Mouse (Mus musculus): ENCODE results near the gene Lpp. TPM values are rescaled to one million over a fixed set of nuclear protein-coding genes. Genes with fewer than 3 reads are reported as not detected.

Gene Lpp
- polyA plus RNA-seq, 1 experiment from 2014 or later, result 51.0 TPM

- H3K9me3 ChIP-seq, result no peaks in the 10 kb centered on the region
- no peaks in the 10 kb centered on the region for H3K27me3 ChIP-seq
- H3K27ac ChIP-seq, result no peak overlapping the region
- no peaks in the 10 kb centered on the region for H3K36me3 ChIP-seq
- H3K4me3 ChIP-seq, result no peak overlapping the region
- no peak overlapping the region for H3K9ac ChIP-seq
- peaks cover 16% of the 10 kb centered on the region for H3K4me1 ChIP-seq
- 72% methylated on average over 5 of the region's 5 CpGs for WGBS
- no peak overlapping the region for H3K4me2 ChIP-seq
- no peak for ATAC-seq (ENCODE audit: insufficient number of reproducible peaks, low FRiP score, low TSS enrichment, low read depth)
These were observed 115.9 kb downstream of the Lpp start for GRCm38 (mm10) chr16:24509100-24509812.

- WGBS, result 46% methylated on average over 1 of the region's 1 CpGs
- Histone ChIP-seq H3K4me3 (no peak overlapping the region), H3K9ac (no peak overlapping the region), H3K27ac (no peak overlapping the region), H3K4me1 (peaks cover 19% of the 10 kb centered on the region), H3K4me2 (no peak overlapping the region), H3K27me3 (no peaks in the 10 kb centered on the region), H3K36me3 (no peaks in the 10 kb centered on the region), H3K9me3 (no peaks in the 10 kb centered on the region)
- no peak for ATAC-seq (ENCODE audit: insufficient number of reproducible peaks, low FRiP score, low TSS enrichment, low read depth)
These were observed 116.5 kb downstream of the Lpp start for GRCm38 (mm10) chr16:24509813-24510166.

GRCm38 (mm10) chr16:24513228-24513627 is 119.9 kb downstream of the Lpp start:
- Histone ChIP-seq H3K4me2 (no peak overlapping the region), H3K4me3 (no peak overlapping the region), H3K9me3 (no peaks in the 10 kb centered on the region), H3K27me3 (no peaks in the 10 kb centered on the region), H3K9ac (no peak overlapping the region), H3K36me3 (no peaks in the 10 kb centered on the region), H3K4me1 (peaks cover 24% of the 10 kb centered on the region), H3K27ac (no peak overlapping the region)
- 92% methylated on average over 4 of the region's 4 CpGs for WGBS
- ATAC-seq (ENCODE audit: insufficient number of reproducible peaks, low FRiP score, low TSS enrichment, low read depth), result no peak

GRCm38 (mm10) chr16:24514802-24515727 is 121.8 kb downstream of the Lpp start:
- Histone ChIP-seq H3K4me1 (peaks cover 23% of the 10 kb centered on the region), H3K4me2 (no peak overlapping the region), H3K9ac (no peak overlapping the region), H3K27me3 (no peaks in the 10 kb centered on the region), H3K4me3 (no peak overlapping the region), H3K27ac (no peak overlapping the region), H3K36me3 (no peaks in the 10 kb centered on the region), H3K9me3 (no peaks in the 10 kb centered on the region)
- WGBS, result 34% methylated on average over 11 of the region's 11 CpGs
- no peak for ATAC-seq (ENCODE audit: insufficient number of reproducible peaks, low FRiP score, low TSS enrichment, low read depth)

GRCm38 (mm10) chr16:24516993-24517392 is 123.7 kb downstream of the Lpp start:
- Histone ChIP-seq H3K9me3 (no peaks in the 10 kb centered on the region), H3K36me3 (no peaks in the 10 kb centered on the region), H3K27me3 (no peaks in the 10 kb centered on the region), H3K4me2 (no peak overlapping the region), H3K27ac (no peak overlapping the region), H3K4me1 (peaks cover 23% of the 10 kb centered on the region), H3K9ac (no peak overlapping the region), H3K4me3 (no peak overlapping the region)
- no peak for ATAC-seq (ENCODE audit: insufficient number of reproducible peaks, low FRiP score, low TSS enrichment, low read depth)
- WGBS, result 77% methylated on average over 3 of the region's 3 CpGs

GRCm38 (mm10) chr16:24517501-24518042 is 124.3 kb downstream of the Lpp start:
- no peak overlapping the region for H3K4me2 ChIP-seq
- H3K4me1 ChIP-seq, result peaks cover 20% of the 10 kb centered on the region
- no peaks in the 10 kb centered on the region for H3K9me3 ChIP-seq
- no peaks in the 10 kb centered on the region for H3K27me3 ChIP-seq
- ATAC-seq (ENCODE audit: insufficient number of reproducible peaks, low FRiP score, low TSS enrichment, low read depth), result no peak
- 67% methylated on average over 9 of the region's 9 CpGs for WGBS
- no peaks in the 10 kb centered on the region for H3K36me3 ChIP-seq
- H3K27ac ChIP-seq, result no peak overlapping the region
- no peak overlapping the region for H3K4me3 ChIP-seq
- H3K9ac ChIP-seq, result no peak overlapping the region

GRCm38 (mm10) chr16:24518785-24519184 is 125.5 kb downstream of the Lpp start:
- Histone ChIP-seq H3K27ac (no peak overlapping the region), H3K4me2 (no peak overlapping the region), H3K4me1 (peaks cover 18% of the 10 kb centered on the region), H3K36me3 (no peaks in the 10 kb centered on the region), H3K27me3 (no peaks in the 10 kb centered on the region), H3K4me3 (no peak overlapping the region), H3K9me3 (no peaks in the 10 kb centered on the region), H3K9ac (no peak overlapping the region)
- WGBS, result 70% methylated on average over 7 of the region's 7 CpGs
- no peak for ATAC-seq (ENCODE audit: insufficient number of reproducible peaks, low FRiP score, low TSS enrichment, low read depth)

GRCm38 (mm10) chr16:24527219-24527618 is 133.9 kb downstream of the Lpp start:
- Histone ChIP-seq H3K9ac (no peak overlapping the region), H3K36me3 (no peaks in the 10 kb centered on the region; the same call in 1 of the 2 replicates), H3K27ac (no peak overlapping the region), H3K4me3 (no peak overlapping the region), H3K4me1 (no peaks in the 10 kb centered on the region), H3K27me3 (no peaks in the 10 kb centered on the region), H3K4me2 (no peak overlapping the region), H3K9me3 (no peaks in the 10 kb centered on the region)
- 89% methylated on average over 7 of the region's 7 CpGs for WGBS
- no peak for ATAC-seq (ENCODE audit: insufficient number of reproducible peaks, low FRiP score, low TSS enrichment, low read depth)

GRCm38 (mm10) chr16:24531681-24532080 is 138.4 kb downstream of the Lpp start:
- WGBS, result 77% methylated on average over 2 of the region's 2 CpGs
- Histone ChIP-seq H3K27me3 (no peaks in the 10 kb centered on the region), H3K36me3 (no peaks in the 10 kb centered on the region; the same call in 1 of the 2 replicates)

GRCm38 (mm10) chr16:24535221-24535620 is 141.9 kb downstream of the Lpp start:
- no peak overlapping the region for H3K4me2 ChIP-seq
- no peak overlapping the region for H3K9ac ChIP-seq
- H3K9me3 ChIP-seq, result no peaks in the 10 kb centered on the region
- no peaks in the 10 kb centered on the region for H3K27me3 ChIP-seq
- H3K4me1 ChIP-seq, result no peaks in the 10 kb centered on the region
- no peaks in the 10 kb centered on the region for H3K36me3 ChIP-seq
- no peak for ATAC-seq (ENCODE audit: insufficient number of reproducible peaks, low FRiP score, low TSS enrichment, low read depth)
- H3K27ac ChIP-seq, result no peak overlapping the region
- 75% methylated on average over 6 of the region's 6 CpGs for WGBS
- H3K4me3 ChIP-seq, result no peak overlapping the region

More at GRCm38 (mm10) chr16:24531681-24532080, 138.4 kb downstream of the Lpp start:
- no peaks in the 10 kb centered on the region for H3K4me1 ChIP-seq
- no peak for ATAC-seq (ENCODE audit: insufficient number of reproducible peaks, low FRiP score, low TSS enrichment, low read depth)
- no peaks in the 10 kb centered on the region for H3K9me3 ChIP-seq
- no peak overlapping the region for H3K27ac ChIP-seq
- H3K9ac ChIP-seq, result no peak overlapping the region
- no peak overlapping the region for H3K4me3 ChIP-seq
- H3K4me2 ChIP-seq, result no peak overlapping the region

- no peak overlapping the region for H3K9ac ChIP-seq
- WGBS, result 74% methylated on average over 7 of the region's 7 CpGs
- H3K36me3 ChIP-seq, result no peaks in the 10 kb centered on the region
- ATAC-seq (ENCODE audit: insufficient number of reproducible peaks, low FRiP score, low TSS enrichment, low read depth), result no peak
- no peaks in the 10 kb centered on the region for H3K4me1 ChIP-seq
- H3K9me3 ChIP-seq, result no peaks in the 10 kb centered on the region
- no peak overlapping the region for H3K4me3 ChIP-seq
- H3K27ac ChIP-seq, result no peak overlapping the region
- no peak overlapping the region for H3K4me2 ChIP-seq
- H3K27me3 ChIP-seq, result no peaks in the 10 kb centered on the region
These were observed 143.0 kb downstream of the Lpp start for GRCm38 (mm10) chr16:24536261-24536660.

- H3K4me2 ChIP-seq, result no peak overlapping the region
- H3K36me3 ChIP-seq, result no peaks in the 10 kb centered on the region
- H3K9ac ChIP-seq, result no peak overlapping the region
- no peak for ATAC-seq (ENCODE audit: insufficient number of reproducible peaks, low FRiP score, low TSS enrichment, low read depth)
- H3K9me3 ChIP-seq, result no peaks in the 10 kb centered on the region
- 82% methylated on average over 4 of the region's 4 CpGs for WGBS
- no peak overlapping the region for H3K27ac ChIP-seq
- no peaks in the 10 kb centered on the region for H3K27me3 ChIP-seq
- H3K4me1 ChIP-seq, result no peaks in the 10 kb centered on the region
- H3K4me3 ChIP-seq, result no peak overlapping the region
These were observed 145.7 kb downstream of the Lpp start for GRCm38 (mm10) chr16:24539003-24539402.

All from limb, embryonic 15.5 days (tissue).